ENCODE assay signal across 11 mouse cellular contexts in genomic region chr10:61232858-61233567, GRCm38 (mm10). TPM values are rescaled to one million over a fixed set of nuclear protein-coding genes. Genes with fewer than 3 reads are reported as not detected.
DNase-seq lines count a peak whose midpoint lies in the region; ATAC-seq lines count a peak whose summit lies in the region.
"Had no signal": no experiment of that assay in that cellular context is flagged by ENCODE, and none has a peak within 500 bp of the region (broad histone marks: within the 10 kb centered on the region; RNA-seq: fewer than 3 reads in every experiment).

No protein-coding gene starts in this region.

- H3K4me1 ChIP-seq in embryonic facial prominence, embryonic 13.5 days: peaks cover 13% of the 10 kb centered on the region
- H3K4me1 ChIP-seq in embryonic facial prominence, embryonic 10.5 days: peaks cover 15% of the 10 kb centered on the region; the same call in 1 of the 2 replicates
- 0 out of 2 replicates have a peak, but pooled peaks cover 6% of the 10 kb centered on the region for H3K4me1 ChIP-seq in midbrain, embryonic 13.5 days (replicated peaks)
- H3K4me1 ChIP-seq in heart, embryonic 10.5 days: peaks cover 4% of the 10 kb centered on the region; the same call in 1 of the 2 replicates
- H3K4me1 ChIP-seq: hindbrain, embryonic 12.5 days had no signal

- 37% methylated on average over 7 of the region's 7 CpGs for WGBS in embryonic facial prominence, embryonic 13.5 days
- 36% methylated on average over 7 of the region's 7 CpGs for WGBS in embryonic facial prominence, embryonic 10.5 days
- WGBS in midbrain, embryonic 13.5 days: 31% methylated on average over 7 of the region's 7 CpGs
- 41% methylated on average over 6 of the region's 7 CpGs for WGBS in heart, embryonic 10.5 days

- H3K9ac ChIP-seq in embryonic facial prominence, embryonic 13.5 days: 0 out of 2 replicates have a peak overlapping the region, but pooled peaks have one; percentile 21
- no peak overlapping the region for H3K9ac ChIP-seq in midbrain, embryonic 13.5 days (replicated peaks)
- H3K9ac ChIP-seq: hindbrain, embryonic 12.5 days; liver, postnatal 0 days had no signal

- no peak overlapping the region for H3K27ac ChIP-seq in embryonic facial prominence, embryonic 13.5 days
- H3K27ac ChIP-seq in embryonic facial prominence, embryonic 10.5 days (replicated peaks): no peak overlapping the region
- H3K27ac ChIP-seq in midbrain, embryonic 13.5 days: no peak overlapping the region
- H3K27ac ChIP-seq in heart, embryonic 10.5 days: no peak overlapping the region
- H3K27ac ChIP-seq: hindbrain, embryonic 12.5 days had no signal

- no peak for DNase-seq in embryonic facial prominence, embryonic 10.5 days (ENCODE audit: low spot score)
- DNase-seq in right cerebral cortex, postnatal 10 days (ENCODE audit: low spot score in 2 of 2): peak; percentile 46
- DNase-seq in right cerebral cortex, adult 2 months (ENCODE audit: low spot score in 2 of 2): no peak
- peak; percentile 66 for DNase-seq in thymus, postnatal 4 days
- DNase-seq in right cerebral cortex, postnatal 25 days: no peak
- DNase-seq in heart, embryonic 10.5 days (ENCODE audit: low spot score): no peak
- DNase-seq: cerebellum, adult 18-20 months; liver, postnatal 0 days had no signal

- ATAC-seq in embryonic facial prominence, embryonic 13.5 days (ENCODE audit: insufficient number of reproducible peaks, insufficient read depth, low FRiP score, low TSS enrichment, low read depth): no peak
- peak; percentile 37; the same call in 1 of the 2 replicates for ATAC-seq in midbrain, embryonic 13.5 days
- ATAC-seq: liver, postnatal 0 days had no signal

- no peaks in the 10 kb centered on the region; the same call in 1 of the 2 replicates for H3K9me3 ChIP-seq in embryonic facial prominence, embryonic 13.5 days
- H3K9me3 ChIP-seq in embryonic facial prominence, embryonic 10.5 days: no peaks in the 10 kb centered on the region
- no peaks in the 10 kb centered on the region for H3K9me3 ChIP-seq in midbrain, embryonic 13.5 days
- no peaks in the 10 kb centered on the region for H3K9me3 ChIP-seq in heart, embryonic 10.5 days
- H3K9me3 ChIP-seq: hindbrain, embryonic 12.5 days had no signal

- no peaks in the 10 kb centered on the region for H3K36me3 ChIP-seq in embryonic facial prominence, embryonic 13.5 days
- H3K36me3 ChIP-seq in embryonic facial prominence, embryonic 10.5 days (replicated peaks): no peaks in the 10 kb centered on the region
- no peaks in the 10 kb centered on the region for H3K36me3 ChIP-seq in midbrain, embryonic 13.5 days
- H3K36me3 ChIP-seq in heart, embryonic 10.5 days: no peaks in the 10 kb centered on the region
- H3K36me3 ChIP-seq: hindbrain, embryonic 12.5 days had no signal

- 0 out of 2 replicates have a peak, but pooled peaks cover 2% of the 10 kb centered on the region for H3K27me3 ChIP-seq in embryonic facial prominence, embryonic 13.5 days
- no peaks in the 10 kb centered on the region for H3K27me3 ChIP-seq in embryonic facial prominence, embryonic 10.5 days (replicated peaks; ENCODE audit: low read depth, poor library complexity, severe bottlenecking)
- no peaks in the 10 kb centered on the region for H3K27me3 ChIP-seq in midbrain, embryonic 13.5 days
- H3K27me3 ChIP-seq in heart, embryonic 10.5 days (ENCODE audit: insufficient read depth, poor library complexity, severe bottlenecking): peaks cover 30% of the 10 kb centered on the region
- H3K27me3 ChIP-seq: hindbrain, embryonic 12.5 days had no signal

- no peak overlapping the region for H3K4me3 ChIP-seq in embryonic facial prominence, embryonic 13.5 days
- H3K4me3 ChIP-seq in embryonic facial prominence, embryonic 10.5 days: no peak overlapping the region
- no peak overlapping the region for H3K4me3 ChIP-seq in midbrain, embryonic 13.5 days (replicated peaks)
- no peak overlapping the region for H3K4me3 ChIP-seq in heart, embryonic 10.5 days
- H3K4me3 ChIP-seq: hindbrain, embryonic 12.5 days had no signal

- H3K4me2 ChIP-seq in embryonic facial prominence, embryonic 13.5 days: no peak overlapping the region
- no peak overlapping the region for H3K4me2 ChIP-seq in midbrain, embryonic 13.5 days (replicated peaks)
- H3K4me2 ChIP-seq: hindbrain, embryonic 12.5 days had no signal

RNA-seq across cellular contexts. Expression of gene Adamts14, which starts 40.2 kb away (rescaled TPM):
- polyA plus RNA-seq in embryonic facial prominence, embryonic 13.5 days (2015; fragmentation: Nextera tagmentation; extraction: Ambion mirVana): 2.2 and 2.9 TPM in 2 replicates
- polyA plus RNA-seq in embryonic facial prominence, embryonic 10.5 days (2016; fragmentation: Nextera tagmentation; extraction: Ambion mirVana): 0.40 and 0.42 TPM in 2 replicates
- 0.24 and 0.28 TPM in 2 replicates for polyA plus RNA-seq in midbrain, embryonic 13.5 days (2015; fragmentation: Nextera tagmentation; extraction: Ambion mirVana)
- 0.74 and 0.90 TPM in 2 replicates for polyA plus RNA-seq in heart, embryonic 10.5 days (2016; fragmentation: Nextera tagmentation; extraction: Ambion mirVana)

Comparison
In these comparisons a context has a peak if more than half of its experiments do, and no peak if none do; other contexts are left out.
1. DNase-seq: peak in right cerebral cortex, postnatal 10 days (2 of 2) and thymus, postnatal 4 days (single experiment); none in embryonic facial prominence, embryonic 10.5 days (single experiment), right cerebral cortex, adult 2 months (0 of 2), right cerebral cortex, postnatal 25 days (single experiment) and heart, embryonic 10.5 days (single experiment).